Mouse (Mus musculus): ENCODE measurements around the gene Efhd1. TPM values are rescaled to one million over a fixed set of nuclear protein-coding genes. Genes with fewer than 3 reads are reported as not detected.

Gene Efhd1
- total RNA-seq (2021) = 1 to 10 TPM; 3.2 to 3.3 TPM

DNA sequence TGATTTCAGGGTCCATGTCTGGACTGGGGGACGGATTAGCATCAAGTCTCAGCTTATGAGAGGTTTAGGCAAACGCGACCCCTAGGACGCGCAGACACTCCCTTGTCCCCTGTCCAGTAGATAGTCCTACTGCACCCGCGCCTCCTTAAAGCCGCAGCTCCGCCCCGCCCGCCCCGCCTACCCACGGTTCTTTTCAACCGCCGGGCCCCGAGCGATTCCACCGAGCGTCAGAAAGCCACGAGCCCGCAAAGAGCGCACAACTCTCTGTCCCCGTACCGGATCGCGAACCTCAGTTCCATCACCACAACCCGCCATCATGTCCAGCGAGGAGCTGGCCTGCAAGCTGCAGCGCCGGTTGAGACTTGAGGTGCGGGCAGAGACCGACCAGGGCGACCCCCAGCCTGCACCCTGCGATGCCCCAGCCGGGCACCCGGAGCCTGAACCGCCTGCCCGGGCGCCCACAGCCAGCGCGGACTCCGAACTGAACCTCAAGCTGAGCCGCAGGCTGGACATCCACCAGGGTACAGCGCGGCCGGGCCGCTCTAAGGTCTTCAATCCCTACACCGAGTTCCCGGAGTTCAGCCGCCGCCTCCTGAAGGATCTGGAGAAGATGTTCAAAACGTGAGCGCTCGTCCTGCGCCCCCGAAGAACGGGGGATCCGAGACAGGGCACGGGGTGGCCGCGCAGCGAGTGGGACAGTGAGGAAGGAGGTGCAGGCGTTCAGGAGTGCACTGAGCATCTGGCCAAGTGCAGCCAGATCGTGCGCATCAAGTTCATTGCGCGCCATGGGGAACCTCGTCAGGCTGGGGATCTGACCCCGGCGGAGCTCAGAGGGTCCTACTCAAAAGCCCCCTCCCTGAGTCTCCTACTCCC is at the start of gene Efhd1:
Efhd1 (plus strand) TSS at position 230 of the 873 bp plus-strand sequence.
- DNase-seq (ENCODE audit: low spot score) = no peak
- intact Hi-C loops (cut with DNase I) = no loop called here

DNA sequence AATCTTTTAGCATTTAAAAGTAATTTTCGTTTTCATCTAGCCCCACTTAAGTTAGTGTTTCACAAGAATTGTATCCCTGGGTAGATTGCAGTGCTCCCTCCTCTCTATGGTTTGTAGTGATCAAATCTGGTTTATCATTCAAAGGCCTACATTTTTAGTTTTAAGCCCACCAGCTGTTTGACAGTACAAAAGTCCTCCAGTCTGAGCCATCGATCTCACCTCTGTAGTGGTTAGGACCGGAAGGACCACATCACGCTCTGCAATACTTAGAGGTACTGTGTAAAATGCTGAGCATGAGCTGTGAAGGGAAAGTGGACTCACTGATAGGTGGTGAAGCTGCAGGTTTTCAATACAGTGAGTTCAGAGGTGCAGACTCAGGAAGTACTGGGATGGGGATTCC is 49.4 kb upstream of the Efhd1 start:
- no peak for DNase-seq (ENCODE audit: low spot score)
- intact Hi-C loops (cut with DNase I) = no loop called here

DNA sequence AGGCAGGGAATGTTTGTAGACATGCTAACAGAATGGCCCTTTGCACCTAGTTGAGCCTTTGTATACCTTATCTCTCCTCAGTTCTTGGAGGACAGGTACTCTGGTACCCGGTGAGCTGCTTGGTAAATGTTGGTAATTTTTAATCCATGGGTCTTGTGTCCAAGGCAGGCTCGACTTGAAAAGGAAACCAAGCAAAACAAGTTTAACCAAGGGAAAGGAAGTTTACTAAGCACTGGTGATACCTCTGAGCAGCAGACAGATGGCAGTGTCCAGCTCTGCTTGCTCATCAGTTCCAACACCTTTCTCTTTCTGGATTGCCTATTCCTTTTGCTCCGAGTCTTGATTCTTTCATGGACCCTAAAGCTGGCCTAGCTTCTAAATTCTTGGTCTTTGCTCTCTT is 46.2 kb upstream of the Efhd1 start:
- DNase-seq (ENCODE audit: low spot score) = no peak
- intact Hi-C loops (cut with DNase I) = no loop called here

DNA sequence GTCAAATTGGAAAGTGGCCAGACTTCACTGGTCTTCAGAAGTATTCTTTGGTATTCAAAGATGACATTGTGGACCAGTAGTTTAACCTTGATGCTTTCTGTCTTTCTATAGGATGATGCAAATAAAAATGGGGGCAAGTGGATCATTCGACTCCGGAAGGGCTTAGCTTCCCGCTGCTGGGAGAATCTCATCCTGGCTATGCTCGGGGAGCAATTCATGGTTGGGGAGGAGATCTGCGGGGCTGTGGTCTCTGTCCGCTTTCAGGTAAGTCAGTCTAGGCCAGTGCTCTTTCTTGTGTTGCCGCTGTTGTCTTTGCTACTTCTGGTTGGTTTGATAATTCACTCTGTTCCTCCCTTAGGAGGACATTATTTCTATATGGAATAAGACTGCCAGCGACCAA is 38.4 kb upstream of the Efhd1 start:
- intact Hi-C loops (cut with DNase I) = no loop called here
- no peak for DNase-seq (ENCODE audit: low spot score)

DNA sequence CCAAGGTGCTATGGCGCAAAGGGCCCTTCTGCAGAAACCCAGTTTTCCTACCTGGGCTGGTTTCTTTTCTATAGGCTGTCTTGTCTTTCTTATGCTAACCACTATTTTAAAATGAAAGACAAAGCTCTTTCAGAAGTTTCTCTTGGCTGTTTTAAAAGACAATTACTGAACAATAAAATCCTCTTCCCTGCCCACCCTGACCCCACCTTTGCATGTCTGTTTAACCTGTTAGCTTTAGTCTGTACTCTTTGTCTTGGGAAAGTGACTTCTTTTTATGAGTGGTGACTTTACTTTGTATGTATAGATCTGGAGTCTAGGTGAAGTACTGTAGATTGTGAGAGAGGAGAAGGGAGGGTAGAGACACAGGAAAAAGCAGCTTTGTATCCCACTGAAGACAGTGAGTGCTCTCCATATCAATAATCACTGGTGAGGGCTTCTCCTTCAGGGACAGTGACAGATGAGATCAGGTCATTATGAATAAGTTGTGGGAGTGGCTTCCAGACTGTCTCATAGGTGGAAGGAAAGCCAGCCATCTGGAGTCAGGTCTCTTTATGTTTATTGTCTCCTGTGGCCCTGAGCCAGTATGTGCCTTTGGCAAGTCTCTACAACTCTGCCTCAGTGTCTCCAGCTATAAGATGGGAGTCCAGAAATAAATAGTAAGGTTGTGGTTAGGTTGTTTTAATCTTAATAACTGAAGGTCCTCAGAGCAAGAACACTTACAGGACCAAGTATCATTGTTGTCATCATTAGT is 37.6 kb upstream of the Efhd1 start:
- intact Hi-C loops (cut with DNase I) = no loop called here
- DNase-seq (ENCODE audit: low spot score) = no peak

DNA sequence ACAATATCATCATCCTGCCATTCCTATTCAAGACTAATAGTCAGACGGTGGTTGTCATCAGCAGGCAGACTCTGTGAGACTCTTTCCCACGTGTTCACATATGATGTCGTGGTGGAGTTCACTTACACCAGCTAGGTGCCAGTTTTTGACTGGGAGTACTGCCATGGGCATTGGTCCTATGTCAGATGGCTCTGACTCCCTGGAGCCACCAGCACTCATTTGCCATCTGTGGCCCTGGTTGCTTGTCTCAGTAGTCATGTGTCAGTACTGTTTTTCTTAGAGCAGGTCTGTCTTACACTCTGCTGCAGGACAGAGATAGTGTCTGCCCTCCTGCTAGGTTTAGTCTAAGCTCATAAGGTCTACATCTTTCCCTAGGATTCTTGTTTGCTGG is 37.0 kb upstream of the Efhd1 start:
- no peak for DNase-seq (ENCODE audit: low spot score)
- intact Hi-C loops (cut with DNase I) = no loop called here

DNA sequence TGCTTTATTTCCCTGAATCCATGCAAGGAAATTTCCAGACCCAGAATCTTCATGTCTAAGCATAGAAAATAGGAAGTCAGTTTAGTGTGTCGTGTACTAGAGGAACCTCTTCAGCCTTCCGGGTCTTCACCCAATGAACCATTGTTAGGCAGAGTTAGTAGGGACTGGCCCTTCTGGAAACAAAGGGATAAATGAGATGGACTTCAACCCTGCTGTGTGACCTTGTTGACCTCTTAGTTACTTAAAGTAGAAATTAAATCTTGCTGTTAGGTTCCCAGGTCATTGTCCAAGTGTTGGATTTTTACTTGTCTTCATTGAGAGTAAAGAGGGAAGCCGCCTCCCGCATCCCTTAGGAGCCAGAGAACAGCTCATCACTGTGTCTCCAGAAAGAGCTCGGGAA is 33.6 kb upstream of the Efhd1 start:
- no peak for DNase-seq (ENCODE audit: low spot score)
- intact Hi-C loops (cut with DNase I) = no loop called here

DNA sequence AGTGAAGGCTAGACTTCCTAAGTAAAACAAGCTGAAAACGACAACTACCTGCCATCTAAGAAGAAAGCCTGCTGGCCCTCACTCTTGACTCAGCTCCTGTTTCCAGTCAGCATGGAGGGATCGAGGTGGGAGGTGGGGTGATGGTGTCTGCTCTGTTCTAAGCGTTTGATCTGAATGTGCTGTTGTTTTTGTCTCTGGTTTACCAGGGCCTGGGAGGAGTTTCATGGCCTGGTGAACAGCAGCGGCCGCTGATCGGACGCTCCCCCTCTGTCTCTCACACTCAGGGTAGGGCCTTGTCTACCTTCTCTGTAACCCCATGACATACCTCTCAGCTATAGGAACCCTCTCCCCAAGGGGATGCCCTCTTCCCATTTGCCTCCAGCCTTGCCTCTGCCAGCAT is 32.0 kb upstream of the Efhd1 start:
- intact Hi-C loops (cut with DNase I) = no loop called here
- DNase-seq (ENCODE audit: low spot score) = no peak

DNA sequence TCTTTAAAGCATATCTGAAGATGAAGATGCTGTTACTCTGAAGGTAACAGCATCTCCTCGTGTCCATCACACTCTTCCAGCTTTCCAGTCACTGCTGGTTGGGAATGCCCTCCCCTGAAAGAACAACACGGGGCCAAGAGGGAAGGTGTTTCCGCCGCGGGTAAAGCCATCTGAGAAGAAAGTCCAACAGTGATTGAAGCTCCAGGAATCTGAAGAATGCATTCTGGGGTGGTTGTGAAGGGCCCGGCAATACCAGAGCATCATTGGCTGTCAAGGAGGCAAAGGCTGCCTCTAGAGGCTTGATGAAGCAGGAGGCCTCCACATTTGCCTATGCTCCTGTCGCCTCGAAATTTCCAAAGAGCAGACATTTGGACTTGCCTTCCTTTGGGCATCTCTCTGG is 25.1 kb upstream of the Efhd1 start:
- no peak for DNase-seq (ENCODE audit: low spot score)
- intact Hi-C loops (cut with DNase I) = no loop called here

DNA sequence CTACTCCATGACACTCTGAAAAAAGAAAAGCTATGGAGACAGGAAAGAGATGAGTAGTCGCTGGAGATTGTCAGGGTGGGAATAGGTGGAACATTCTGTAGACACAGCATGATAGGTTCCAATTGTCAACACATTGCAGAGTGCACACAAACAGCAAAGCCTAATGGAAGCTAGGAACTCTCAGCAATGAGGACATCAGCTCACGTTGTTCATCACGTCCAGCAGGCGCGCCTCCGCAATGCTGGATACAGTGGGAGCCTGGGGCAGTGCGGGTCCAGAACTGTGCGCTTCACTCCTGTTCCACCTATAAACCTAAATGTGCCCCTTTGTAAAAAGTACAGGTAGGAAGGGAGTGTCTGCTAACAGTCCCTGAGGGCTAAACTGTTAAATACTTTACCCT is 21.1 kb upstream of the Efhd1 start:
- DNase-seq (ENCODE audit: low spot score) = no peak
- intact Hi-C loops (cut with DNase I) = loop anchor here (10.0 kb wide), 1 partner anchor 172 kb away; no protein-coding TSS in a partner anchor

DNA sequence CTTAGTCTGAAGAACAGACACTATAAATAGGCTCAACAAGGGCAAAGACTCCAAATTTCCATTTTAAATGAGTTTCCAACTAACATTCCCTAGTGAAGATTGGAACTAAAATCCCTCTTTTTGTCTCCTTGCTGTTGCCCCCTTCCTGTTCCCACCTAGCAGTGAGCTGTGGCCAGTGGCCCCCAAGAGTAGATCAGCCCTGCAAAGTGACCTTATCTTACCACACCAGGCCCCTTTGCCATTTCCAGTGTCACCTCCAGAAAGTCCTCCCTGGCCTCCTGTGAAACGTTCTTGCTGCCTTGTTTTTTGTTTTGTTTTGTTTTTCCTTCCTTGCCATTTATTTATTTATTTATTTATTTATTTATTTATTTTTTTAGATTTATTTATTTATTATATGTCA is 18.7 kb upstream of the Efhd1 start:
- intact Hi-C loops (cut with DNase I) = loop anchor here (5.0 to 10.0 kb wide), 2 partner anchors 122 to 169 kb away; no protein-coding TSS in a partner anchor
- no peak for DNase-seq (ENCODE audit: low spot score)

DNA sequence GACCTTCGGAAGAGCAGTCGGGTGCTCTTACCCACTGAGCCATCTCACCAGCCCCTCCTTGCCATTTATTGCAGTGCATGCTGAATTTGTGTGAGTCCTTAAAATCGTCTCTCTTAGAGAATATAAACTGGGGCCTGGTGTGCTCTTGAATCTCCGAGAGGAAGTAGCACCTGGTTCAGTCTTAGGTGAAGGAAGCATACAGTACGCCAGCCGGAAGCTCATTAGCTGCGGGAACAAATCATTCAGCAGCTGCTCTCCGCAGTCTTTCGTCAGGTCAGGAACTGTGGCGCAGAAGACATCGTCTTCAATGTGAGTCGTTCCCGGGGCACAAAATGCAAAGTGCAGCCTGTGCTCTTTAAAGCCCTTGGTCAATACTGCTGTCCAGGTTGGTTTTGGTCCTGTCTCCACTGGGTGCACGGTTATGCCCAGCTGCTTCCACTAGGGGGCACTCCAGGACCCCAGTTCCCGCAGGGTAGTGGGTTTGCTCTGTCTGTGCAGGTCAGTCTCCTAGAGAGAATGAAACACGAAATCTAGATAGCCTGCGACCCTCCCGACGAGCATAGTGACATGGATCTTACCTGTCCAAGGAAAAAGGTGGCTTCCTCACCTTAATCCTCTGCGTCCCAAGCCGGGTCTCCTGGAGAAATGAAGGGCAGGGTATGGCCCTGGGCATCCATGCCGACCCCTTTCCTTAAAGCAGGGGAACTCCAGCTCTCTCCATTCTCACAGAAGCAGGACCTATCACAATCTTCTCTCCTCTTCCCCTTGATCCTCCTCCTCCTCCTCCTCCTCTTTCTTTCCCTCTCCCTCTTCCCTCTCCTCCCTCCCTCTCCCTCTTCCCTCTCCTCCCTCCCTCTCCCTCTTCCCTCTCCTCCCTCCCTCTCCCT is 18.0 kb upstream of the Efhd1 start:
- intact Hi-C loops (cut with DNase I) = loop anchor here (1.0 to 10.0 kb wide), 3 partner anchors 47 to 169 kb away; no protein-coding TSS in a partner anchor
- DNase-seq (ENCODE audit: low spot score) = peak; percentile 41

DNA sequence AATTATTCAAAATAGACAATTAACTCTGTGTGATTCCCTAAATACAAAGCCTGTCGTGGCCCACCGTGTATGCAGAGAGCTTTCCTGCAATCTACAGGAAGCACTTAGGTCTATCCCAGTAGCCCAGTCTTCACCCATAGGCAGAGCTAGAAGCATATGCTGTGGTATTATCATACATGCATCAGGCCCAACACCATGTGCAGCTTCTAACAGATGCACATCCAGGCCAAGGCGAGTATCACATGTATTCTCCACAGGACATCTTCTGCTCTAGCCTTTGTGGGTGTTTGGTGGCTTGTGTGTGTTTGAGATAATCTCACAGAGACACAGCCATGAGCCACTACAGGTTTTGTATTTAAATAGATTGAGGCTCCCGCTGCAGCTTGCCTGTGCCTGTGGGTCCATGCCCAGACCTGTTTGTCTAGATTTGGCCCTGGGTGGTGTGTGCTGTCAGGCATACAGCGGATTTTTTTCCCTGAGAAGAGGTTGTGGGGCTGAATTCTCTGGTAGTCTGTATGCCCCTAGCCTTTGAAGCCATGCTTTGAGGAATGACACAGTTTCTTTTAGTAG is 12.0 kb upstream of the Efhd1 start:
- intact Hi-C loops (cut with DNase I) = no loop called here
- no peak for DNase-seq (ENCODE audit: low spot score)

DNA sequence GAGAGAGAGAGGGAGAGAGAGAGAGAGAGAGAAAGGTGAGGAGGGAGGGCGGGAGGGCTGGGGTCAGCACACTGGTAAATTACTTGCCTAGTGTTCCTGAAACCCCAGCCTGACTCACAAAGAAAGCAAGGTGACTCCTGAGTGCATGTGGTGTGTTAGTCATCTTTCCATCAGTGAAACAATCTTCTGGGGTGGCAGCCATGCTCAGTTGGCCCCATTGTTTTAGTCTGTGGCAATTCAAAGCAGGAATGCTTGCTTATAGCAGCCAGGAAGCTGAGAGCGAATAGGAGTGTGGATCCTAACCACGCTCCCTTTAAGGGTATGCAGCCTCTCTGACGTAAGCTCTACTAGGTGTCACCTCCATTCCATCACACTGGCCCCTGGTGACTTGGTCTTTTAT is 9.0 kb upstream of the Efhd1 start:
- intact Hi-C loops (cut with DNase I) = no loop called here
- no peak for DNase-seq (ENCODE audit: low spot score)

DNA sequence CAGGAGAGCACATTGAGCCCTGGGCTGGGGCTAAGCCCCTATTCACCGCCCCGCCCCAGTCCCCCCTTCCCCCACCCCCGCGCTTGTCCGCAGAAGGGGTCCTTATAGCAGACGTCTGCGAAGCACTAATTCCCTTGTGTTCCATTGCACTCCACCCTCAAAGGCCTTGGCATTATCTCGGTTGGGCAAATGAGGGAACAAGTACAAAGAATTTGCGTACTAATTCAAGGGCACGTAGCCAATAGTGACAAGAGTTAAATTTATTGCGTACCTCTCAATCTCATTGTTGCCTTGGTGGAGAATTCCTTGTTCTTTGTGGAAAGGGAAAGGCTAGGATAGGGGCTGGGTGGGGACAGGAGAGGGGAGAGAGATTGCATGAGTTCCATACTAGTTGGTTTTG is 6.5 kb upstream of the Efhd1 start:
- intact Hi-C loops (cut with DNase I) = loop anchor here (1.0 kb wide), 1 partner anchor 36 kb away; no protein-coding TSS in a partner anchor
- DNase-seq (ENCODE audit: low spot score) = no peak

DNA sequence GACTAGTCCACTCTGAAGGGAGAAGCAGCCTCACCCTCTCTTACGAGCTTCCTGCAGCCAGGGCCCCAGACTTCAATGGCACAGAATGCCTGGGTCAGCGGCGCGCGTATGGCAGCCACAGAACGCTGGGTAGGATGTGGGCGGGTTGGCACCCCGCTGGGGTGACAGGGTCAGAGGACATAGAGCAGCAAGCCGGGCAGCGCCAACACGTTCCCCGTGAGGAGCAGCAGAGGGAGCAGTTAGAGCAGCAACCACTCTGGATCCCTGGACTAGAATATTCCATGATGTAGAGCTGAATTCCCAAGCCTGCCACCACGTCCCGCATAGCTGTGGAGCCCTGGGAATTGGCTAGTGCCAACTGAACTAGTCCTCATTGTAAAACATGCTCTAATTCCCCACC is 5.7 kb upstream of the Efhd1 start:
- no peak for DNase-seq (ENCODE audit: low spot score)
- intact Hi-C loops (cut with DNase I) = loop anchor here (1.0 kb wide), 1 partner anchor 35 kb away; no protein-coding TSS in a partner anchor

DNA sequence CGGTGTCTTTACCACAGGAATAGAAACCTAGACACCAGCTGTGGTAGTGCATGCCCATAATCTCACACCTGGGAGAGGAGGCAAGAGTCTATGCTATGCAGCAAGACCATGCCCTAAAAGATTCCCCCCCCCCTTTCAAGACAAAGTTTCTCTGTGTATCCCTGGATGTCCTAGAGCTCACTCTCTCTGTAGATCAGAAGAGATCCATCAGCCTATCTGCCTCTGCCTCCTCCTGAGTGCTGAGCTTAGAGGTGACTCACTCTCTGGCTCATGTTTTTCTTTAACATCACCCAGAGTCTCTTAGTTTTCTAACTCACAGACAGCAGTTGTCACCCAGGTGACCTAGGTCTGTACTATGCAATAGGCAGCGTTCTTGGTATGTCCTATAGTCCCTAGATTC is 4.8 kb upstream of the Efhd1 start:
- no peak for DNase-seq (ENCODE audit: low spot score)
- intact Hi-C loops (cut with DNase I) = no loop called here

DNA sequence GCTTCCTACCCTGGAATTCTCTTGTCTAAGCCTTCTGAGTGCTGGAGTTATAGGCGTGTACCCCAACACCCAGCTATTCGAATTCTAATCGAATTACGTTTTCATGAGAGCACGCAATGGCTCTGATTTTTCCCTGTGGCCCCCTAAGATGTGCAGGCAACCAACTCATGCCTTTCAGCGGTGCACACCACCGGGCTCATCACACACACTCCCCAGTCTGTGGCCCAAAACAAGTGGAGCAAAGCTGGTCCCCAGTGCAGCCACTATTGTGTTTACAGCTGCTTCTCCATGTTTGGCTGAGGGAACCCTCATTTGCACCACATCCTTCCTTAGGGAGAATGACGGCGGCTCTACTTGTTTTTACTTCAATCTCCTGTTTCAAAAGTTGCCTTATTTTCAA is 906 bp upstream of the Efhd1 start:
- DNase-seq (ENCODE audit: low spot score) = no peak

DNA sequence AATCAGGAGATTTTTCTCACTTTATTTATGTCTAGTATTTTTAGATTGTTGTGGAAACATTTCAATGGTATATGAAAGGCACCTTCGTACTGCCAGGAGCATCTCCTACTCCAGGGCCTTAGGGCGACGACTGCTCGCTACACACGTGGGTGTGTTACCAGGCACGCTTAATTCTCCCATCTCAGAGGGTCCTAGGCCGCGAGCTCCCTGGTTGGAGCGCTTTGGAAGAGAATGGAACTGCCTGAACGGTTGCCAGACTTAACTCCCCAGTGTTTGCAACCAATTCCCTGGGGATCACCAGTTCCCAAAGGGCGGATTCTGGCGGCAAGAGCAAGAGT is 398 bp upstream of the Efhd1 start:
- no peak for DNase-seq (ENCODE audit: low spot score)
- intact Hi-C loops (cut with DNase I) = no loop called here

More for the DNA sequence above, 906 bp upstream of the Efhd1 start:
- intact Hi-C loops (cut with DNase I) = no loop called here

DNA sequence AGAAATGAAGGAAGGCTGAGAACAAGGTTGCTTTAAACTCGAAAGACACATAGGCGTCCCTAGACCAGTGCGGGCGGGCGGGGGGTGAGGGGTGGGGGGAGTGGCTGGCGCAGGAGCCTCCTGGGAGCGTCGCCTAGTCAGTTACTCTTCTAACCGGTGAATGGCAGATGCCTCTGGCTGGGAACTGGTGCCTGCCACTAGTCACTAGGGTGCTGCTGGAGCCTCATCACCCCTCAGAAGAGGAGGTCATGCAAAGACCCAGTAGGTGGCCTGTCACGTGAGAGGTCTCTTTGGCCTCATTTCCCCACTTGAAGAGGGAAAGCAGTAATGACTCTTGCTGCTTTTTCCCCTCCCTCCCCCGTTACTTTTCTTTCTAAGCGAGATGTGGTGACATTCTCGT is 1.0 kb downstream of the Efhd1 start:
- DNase-seq (ENCODE audit: low spot score) = no peak
- intact Hi-C loops (cut with DNase I) = no loop called here

All from heart, postnatal 25 days (tissue).